Mouse (Mus musculus) embryonic facial prominence, embryonic 10.5 days (tissue): Measurements from ENCODE around the gene P2ry2. TPM values are rescaled to one million over a fixed set of nuclear protein-coding genes. Genes with fewer than 3 reads are reported as not detected.

Source experiments
- DNase-seq: peaks from one replicate; pipeline ENCODE4 v3.0.0-alpha.2; 2017; ENCODE audit warnings: low spot score
- H3K27ac ChIP-seq: fragments of 300-500 bp; sonication (generic); replicated peaks from 2 replicates; pipeline ENCODE4 v1.5.1; 2016; ENCODE audit warnings: mild to moderate bottlenecking
- H3K27me3 ChIP-seq: fragments of 300-500 bp; sonication (generic); replicated peaks from 2 replicates; pipeline ENCODE4 v1.6.1; 2016; ENCODE audit warnings: low read depth, mild to moderate bottlenecking; ENCODE audit not compliant: poor library complexity, severe bottlenecking
- H3K36me3 ChIP-seq: fragments of 300-500 bp; sonication (generic); replicated peaks from 2 replicates; pipeline ENCODE4 v1.6.1; 2016; ENCODE audit warnings: mild to moderate bottlenecking, moderate library complexity
- H3K4me1 ChIP-seq: fragments of 300-500 bp; sonication (generic); 2 replicates; pipeline ENCODE4 v1.6.1; 2016
- H3K4me3 ChIP-seq: fragments of 300-500 bp; sonication (generic); 2 replicates; pipeline ENCODE4 v1.5.1; 2016; ENCODE audit warnings: mild to moderate bottlenecking, moderate library complexity
- H3K9me3 ChIP-seq: fragments of 300-500 bp; sonication (generic); 2 replicates; pipeline ENCODE4 v1.6.1; 2016; ENCODE audit warnings: mild to moderate bottlenecking
- WGBS: fragments of 180-500 bp; shearing (Covaris S2); methylation state at CpG from one replicate; pipeline ENCODE4 v1.1.7; 2016; 5-methylcytosine and 5-hydroxymethylcytosine counted together
- polyA plus RNA-seq: library from polyadenylated mRNA; unstranded; fragments of >200 nt; fragmentation: Nextera tagmentation; extraction: Ambion mirVana; gene quantifications from 2 replicates; pipeline ENCODE4 v1.2.1, GENCODE M21; 2016

The P2ry2 gene
- polyA plus RNA-seq, 1 experiment from 2014 or later, result 0.31 TPM

DNA sequence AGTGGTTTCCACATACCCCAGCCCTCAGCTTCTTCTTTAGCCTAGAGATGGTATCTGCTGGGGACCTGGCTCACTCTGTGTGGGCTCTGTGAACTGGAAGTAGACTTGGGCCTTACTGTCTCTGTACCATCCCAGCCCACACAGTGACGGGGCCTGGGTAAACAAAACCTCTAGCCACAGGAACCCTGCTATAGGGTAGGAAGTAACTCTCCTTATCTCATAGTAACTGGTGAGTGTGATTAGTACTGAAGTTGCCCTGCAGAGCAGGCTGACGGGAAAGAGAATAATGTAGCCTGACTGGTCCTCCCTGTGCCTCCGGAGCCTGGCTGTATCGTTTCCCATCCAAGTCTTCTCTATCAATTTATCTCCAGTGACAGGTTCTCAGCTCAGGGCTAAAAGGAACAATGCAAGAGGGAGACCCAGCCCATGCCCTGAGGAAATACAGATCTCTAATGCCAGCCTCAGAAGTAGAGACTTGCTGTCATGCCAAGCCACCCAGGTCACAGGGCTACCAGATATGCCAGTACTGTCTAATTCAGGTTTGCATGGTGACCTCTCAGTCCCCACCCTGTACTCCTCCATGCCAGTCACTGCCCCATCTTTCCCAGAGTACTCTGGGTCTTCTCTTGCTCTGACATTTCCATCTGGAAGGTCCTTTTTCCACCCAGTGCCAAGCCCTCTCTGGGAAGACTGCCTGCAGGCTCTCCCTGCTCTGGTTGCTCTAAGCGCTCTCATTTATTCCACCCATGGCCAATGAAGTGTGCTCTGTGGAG, 29.5 kb upstream of the P2ry2 start:
- no peak for DNase-seq
- H3K4me3 ChIP-seq, result no peak overlapping the region
- H3K4me1 ChIP-seq, result peaks cover 10% of the 10 kb centered on the region
- H3K36me3 ChIP-seq, result no peaks in the 10 kb centered on the region
- no peaks in the 10 kb centered on the region for H3K27me3 ChIP-seq
- no peaks in the 10 kb centered on the region for H3K9me3 ChIP-seq
- 70% methylated on average over 5 of the region's 5 CpGs for WGBS
- no peak overlapping the region for H3K27ac ChIP-seq

GRCm38 (mm10) chr7:101041544-101041943, 28.9 kb upstream of the P2ry2 start:
- 65% methylated on average over 2 of the region's 2 CpGs for WGBS
- Histone ChIP-seq H3K27me3 (no peaks in the 10 kb centered on the region; the same call in 1 of the 2 replicates), H3K9me3 (no peaks in the 10 kb centered on the region), H3K27ac (no peak overlapping the region), H3K4me3 (no peak overlapping the region), H3K36me3 (no peaks in the 10 kb centered on the region), H3K4me1 (peaks cover 10% of the 10 kb centered on the region)
- no peak for DNase-seq

- WGBS, result 84% methylated on average over 2 of the region's 2 CpGs
- Histone ChIP-seq H3K27ac (no peak overlapping the region), H3K9me3 (no peaks in the 10 kb centered on the region), H3K4me1 (peaks cover 9% of the 10 kb centered on the region), H3K27me3 (peaks cover 4% of the 10 kb centered on the region; the same call in 1 of the 2 replicates), H3K36me3 (no peaks in the 10 kb centered on the region), H3K4me3 (no peak overlapping the region)
- DNase-seq, result no peak
Observed at GRCm38 (mm10) chr7:101033371-101033770, 20.7 kb upstream of the P2ry2 start.

DNA sequence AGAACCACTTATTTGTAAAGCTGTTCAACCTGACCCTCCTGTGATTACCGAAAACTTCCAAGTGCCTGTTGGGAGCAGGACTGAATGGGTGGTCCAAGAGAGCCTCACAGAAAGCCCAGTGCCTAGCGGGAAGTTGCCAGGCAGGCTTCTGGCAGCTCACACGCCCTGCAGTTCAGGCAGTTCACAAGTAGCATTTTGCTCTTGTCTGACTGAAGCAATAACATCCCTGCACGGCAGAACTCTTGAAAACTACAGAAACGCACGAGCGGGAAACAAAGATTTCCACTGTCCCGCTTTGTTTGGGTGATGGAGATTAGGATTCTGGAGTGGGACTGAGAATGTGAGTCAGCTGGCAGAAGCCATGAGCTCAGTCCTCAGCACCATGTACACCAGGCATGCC, 18.6 kb upstream of the P2ry2 start:
- Histone ChIP-seq H3K27me3 (0 out of 2 replicates have a peak, but pooled peaks cover 4% of the 10 kb centered on the region), H3K27ac (no peak overlapping the region; the same call in 1 of the 2 replicates), H3K4me1 (peaks cover 9% of the 10 kb centered on the region), H3K36me3 (no peaks in the 10 kb centered on the region), H3K9me3 (no peaks in the 10 kb centered on the region), H3K4me3 (no peak overlapping the region)
- DNase-seq, result no peak
- 61% methylated on average over 8 of the region's 8 CpGs for WGBS

DNA sequence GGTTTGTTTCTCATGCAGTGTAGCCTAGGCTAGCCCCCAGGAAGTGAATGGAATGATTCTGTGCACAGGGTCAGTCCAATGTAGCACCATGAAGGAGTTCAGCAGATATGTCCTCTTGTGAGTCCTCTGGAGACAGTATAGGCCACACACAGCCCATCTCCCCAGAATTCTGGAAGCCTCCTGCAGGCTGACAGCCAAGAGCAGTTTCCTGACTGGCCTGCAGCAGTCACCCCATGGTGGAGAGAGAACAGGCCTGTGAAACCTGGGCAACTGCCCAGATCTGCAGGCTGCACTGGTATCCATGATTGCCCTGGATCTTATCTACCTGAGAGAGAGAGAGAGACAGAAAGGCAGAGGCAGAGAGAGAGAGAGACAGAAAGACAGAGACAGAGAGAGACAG, 18.1 kb upstream of the P2ry2 start:
- H3K4me3 ChIP-seq, result no peak overlapping the region
- H3K36me3 ChIP-seq, result no peaks in the 10 kb centered on the region
- H3K27ac ChIP-seq, result no peak overlapping the region; the same call in 1 of the 2 replicates
- no peak for DNase-seq
- H3K27me3 ChIP-seq, result 0 out of 2 replicates have a peak, but pooled peaks cover 4% of the 10 kb centered on the region
- no peaks in the 10 kb centered on the region for H3K9me3 ChIP-seq
- peaks cover 9% of the 10 kb centered on the region for H3K4me1 ChIP-seq

DNA sequence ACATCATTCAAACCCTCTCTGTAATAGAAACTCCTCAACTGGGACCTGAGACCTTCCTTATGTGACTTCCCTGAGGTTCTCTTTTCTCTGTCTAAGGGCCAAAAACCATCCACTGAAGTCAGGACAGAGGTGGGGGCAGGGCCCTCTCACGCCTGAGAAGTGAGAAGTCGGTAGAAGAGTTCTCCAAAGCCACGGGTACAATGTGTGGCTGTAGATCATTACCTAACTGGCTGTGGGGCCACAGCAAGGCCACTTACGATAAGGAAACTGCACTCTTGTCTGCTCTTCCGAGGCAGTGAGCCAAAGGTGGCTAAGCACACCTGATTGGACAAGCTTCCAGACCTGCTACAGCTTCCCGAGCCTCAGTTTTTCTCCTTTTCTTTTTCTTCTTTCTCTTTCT, 16.8 kb upstream of the P2ry2 start:
- Histone ChIP-seq H3K27me3 (no peaks in the 10 kb centered on the region), H3K27ac (no peak overlapping the region), H3K4me3 (no peak overlapping the region), H3K9me3 (no peaks in the 10 kb centered on the region), H3K36me3 (no peaks in the 10 kb centered on the region), H3K4me1 (peaks cover 9% of the 10 kb centered on the region)
- WGBS, result 83% methylated on average over 6 of the region's 6 CpGs
- DNase-seq, result no peak

DNA sequence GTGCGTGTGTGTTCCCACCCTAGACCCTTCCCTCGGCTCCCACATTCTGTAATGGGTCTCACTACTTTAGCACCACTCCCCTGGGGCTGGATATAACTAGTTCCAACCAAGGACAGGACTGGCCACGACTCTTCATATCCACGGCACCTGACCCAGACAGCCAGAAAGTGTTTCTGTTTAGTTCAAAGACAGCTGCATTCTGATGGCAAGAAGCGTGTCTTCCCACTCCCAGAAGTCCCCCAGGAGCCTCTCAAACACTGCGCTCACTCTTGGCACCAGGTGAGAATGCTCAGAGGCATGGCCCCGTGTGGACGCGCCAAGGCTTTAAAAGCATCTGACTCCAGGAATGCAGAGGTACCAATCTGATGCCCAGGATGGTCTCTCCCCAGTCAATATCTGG, 16.3 kb upstream of the P2ry2 start:
- Histone ChIP-seq H3K36me3 (no peaks in the 10 kb centered on the region), H3K27ac (no peak overlapping the region), H3K9me3 (no peaks in the 10 kb centered on the region), H3K4me3 (no peak overlapping the region), H3K4me1 (peaks cover 9% of the 10 kb centered on the region), H3K27me3 (no peaks in the 10 kb centered on the region)
- no peak for DNase-seq
- WGBS, result 86% methylated on average over 9 of the region's 9 CpGs

- peaks cover 9% of the 10 kb centered on the region for H3K4me1 ChIP-seq
- no peak overlapping the region for H3K4me3 ChIP-seq
- no peaks in the 10 kb centered on the region for H3K27me3 ChIP-seq
- H3K27ac ChIP-seq, result no peak overlapping the region
- H3K9me3 ChIP-seq, result no peaks in the 10 kb centered on the region
- H3K36me3 ChIP-seq, result no peaks in the 10 kb centered on the region
- 90% methylated on average over 5 of the region's 5 CpGs for WGBS
- no peak for DNase-seq
Observed at GRCm38 (mm10) chr7:101028444-101028757, 15.7 kb upstream of the P2ry2 start.

DNA sequence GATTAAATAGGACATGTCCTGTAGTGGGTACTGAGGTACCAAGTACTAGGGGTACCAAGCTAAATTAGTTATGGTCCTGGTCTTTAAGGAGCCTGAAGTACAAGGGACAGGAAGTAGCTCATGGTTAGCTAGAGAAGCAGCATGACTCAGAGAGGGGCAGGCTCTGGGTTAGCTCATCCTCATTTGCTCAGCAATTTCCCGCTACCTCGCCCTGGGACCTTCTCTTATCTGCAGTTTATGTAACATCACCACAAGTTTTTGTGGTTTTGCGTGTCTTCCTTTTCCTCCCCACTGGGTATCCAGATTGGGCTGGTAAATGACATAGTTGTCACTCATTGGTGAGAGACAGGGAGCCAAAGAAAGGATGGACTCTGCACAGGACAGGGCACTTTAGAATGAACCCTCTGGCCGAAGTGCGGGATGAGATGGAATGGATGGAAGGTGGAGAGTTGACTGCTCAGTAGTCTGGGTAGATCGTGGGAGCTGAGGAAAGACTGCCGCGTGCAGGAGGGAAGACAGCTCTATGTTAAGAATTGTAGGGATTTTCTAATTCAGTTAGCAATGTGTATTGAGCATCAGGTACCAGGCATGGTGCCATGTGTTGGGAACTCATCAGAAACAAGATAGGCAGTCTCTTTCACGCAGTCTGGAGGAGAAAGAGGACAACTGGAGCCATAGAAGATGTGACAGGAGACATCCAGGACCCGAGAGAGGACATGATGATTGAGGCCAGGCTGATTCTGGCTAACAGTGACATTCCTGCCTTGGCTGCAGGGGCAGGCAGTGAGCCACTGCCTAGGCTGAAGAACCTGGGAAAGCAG, 15.2 kb upstream of the P2ry2 start:
- H3K27ac ChIP-seq, result no peak overlapping the region
- DNase-seq, result no peak
- 89% methylated on average over 10 of the region's 10 CpGs for WGBS
- H3K9me3 ChIP-seq, result no peaks in the 10 kb centered on the region
- no peaks in the 10 kb centered on the region for H3K36me3 ChIP-seq
- H3K4me3 ChIP-seq, result no peak overlapping the region
- H3K4me1 ChIP-seq, result peaks cover 9% of the 10 kb centered on the region
- H3K27me3 ChIP-seq, result no peaks in the 10 kb centered on the region

DNA sequence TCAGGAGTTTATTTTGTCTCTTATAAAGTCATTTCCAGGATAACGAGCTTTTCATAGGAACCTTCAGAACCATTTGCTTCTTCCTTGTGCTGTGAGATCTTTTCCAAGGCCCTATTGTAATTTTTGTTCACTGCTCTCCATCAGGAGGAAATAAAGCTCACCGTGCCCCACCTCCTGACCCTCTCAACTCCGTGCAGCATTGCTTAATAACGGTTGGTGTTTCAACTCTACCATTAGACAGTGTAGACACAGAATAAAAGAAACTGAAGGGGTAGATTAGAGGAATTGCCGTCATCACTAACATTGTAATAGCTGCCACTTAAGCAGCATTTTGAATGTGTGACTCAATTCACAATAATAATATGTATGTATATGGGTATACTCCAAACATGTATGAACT, 14.2 kb upstream of the P2ry2 start:
- no peaks in the 10 kb centered on the region for H3K9me3 ChIP-seq
- H3K36me3 ChIP-seq, result no peaks in the 10 kb centered on the region
- 74% methylated on average over 5 of the region's 5 CpGs for WGBS

GRCm38 (mm10) chr7:101017492-101017891, 4.8 kb upstream of the P2ry2 start:
- 64% methylated on average over 6 of the region's 6 CpGs for WGBS
- DNase-seq, result no peak

More for the DNA sequence above, 14.2 kb upstream of the P2ry2 start:
- H3K4me1 ChIP-seq, result peaks cover 9% of the 10 kb centered on the region
- H3K27ac ChIP-seq, result no peak overlapping the region
- DNase-seq, result no peak
- no peak overlapping the region for H3K4me3 ChIP-seq
- H3K27me3 ChIP-seq, result no peaks in the 10 kb centered on the region

DNA sequence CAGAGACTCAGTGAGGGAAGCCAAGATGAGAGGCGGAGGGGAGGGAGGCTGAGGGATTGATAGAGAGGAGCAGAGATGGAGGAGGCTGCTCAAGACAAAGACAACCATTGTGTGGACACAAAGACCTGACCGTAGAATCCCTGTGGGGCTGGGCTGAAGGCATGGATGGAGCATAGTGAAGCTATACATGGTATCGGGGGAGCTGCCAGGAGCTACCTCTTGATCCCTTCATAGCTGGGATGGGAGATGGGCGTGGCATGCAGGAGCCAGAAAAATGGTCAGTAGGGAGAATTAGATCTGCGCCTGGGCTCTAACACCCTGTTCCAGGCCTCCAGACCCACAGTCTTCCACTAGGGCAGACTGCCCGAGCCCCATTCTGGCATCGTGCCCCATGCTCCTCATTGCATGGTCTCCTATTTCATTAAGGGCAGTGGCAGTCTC, 4.4 kb upstream of the P2ry2 start:
- peaks cover 17% of the 10 kb centered on the region for H3K4me1 ChIP-seq
- WGBS, result 57% methylated on average over 7 of the region's 7 CpGs

More at GRCm38 (mm10) chr7:101017492-101017891, 4.8 kb upstream of the P2ry2 start:
- no peaks in the 10 kb centered on the region for H3K9me3 ChIP-seq
- H3K27me3 ChIP-seq, result peaks cover 31% of the 10 kb centered on the region
- no peak overlapping the region for H3K4me3 ChIP-seq
- H3K36me3 ChIP-seq, result no peaks in the 10 kb centered on the region
- peaks cover 12% of the 10 kb centered on the region for H3K4me1 ChIP-seq
- no peak overlapping the region for H3K27ac ChIP-seq

DNA sequence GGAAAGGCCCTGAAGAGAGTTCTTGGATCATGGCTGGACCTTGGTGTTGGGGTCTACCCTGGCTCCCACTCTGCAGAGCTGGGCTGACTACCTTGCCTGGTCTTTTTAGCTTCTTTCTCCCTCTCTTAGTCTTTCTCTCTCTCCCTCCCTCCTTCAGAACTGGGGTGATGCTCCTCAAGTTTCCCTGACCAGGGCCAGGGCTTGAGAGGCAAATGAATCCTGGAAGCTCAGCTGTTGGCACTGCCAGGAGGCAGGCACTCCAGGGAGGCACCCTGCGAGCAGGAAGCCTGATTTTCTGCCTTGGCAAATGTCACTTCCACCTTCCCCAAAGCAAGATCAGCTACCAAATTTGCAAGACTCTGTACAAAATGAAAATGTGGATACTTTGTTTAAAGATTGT, 2.3 kb upstream of the P2ry2 start:
- no peak overlapping the region for H3K4me3 ChIP-seq
- H3K9me3 ChIP-seq, result no peaks in the 10 kb centered on the region
- WGBS, result 73% methylated on average over 1 of the region's 1 CpGs
- H3K27ac ChIP-seq, result no peak overlapping the region
- no peaks in the 10 kb centered on the region for H3K36me3 ChIP-seq
- DNase-seq, result no peak
- peaks cover 56% of the 10 kb centered on the region for H3K27me3 ChIP-seq
- peaks cover 27% of the 10 kb centered on the region for H3K4me1 ChIP-seq

More for the DNA sequence above, 4.4 kb upstream of the P2ry2 start:
- Histone ChIP-seq H3K9me3 (no peaks in the 10 kb centered on the region), H3K36me3 (no peaks in the 10 kb centered on the region), H3K4me3 (no peak overlapping the region), H3K27ac (no peak overlapping the region), H3K27me3 (peaks cover 35% of the 10 kb centered on the region)
- no peak for DNase-seq
